Mouse (Mus musculus) lung, postnatal 0 days (tissue): ENCODE data around the gene Kcnn1. TPM values are rescaled to one million over a fixed set of nuclear protein-coding genes. Genes with fewer than 3 reads are reported as not detected.
A peak's percentile ranks its signal among the peaks of the same experiment; 100 is the strongest.

Experiments
- ATAC-seq: fragments of 200-750 bp; cut with Nextera tagmentation; 2 replicates; pipeline ENCODE4 v1.8.0; 2017; ENCODE audit warnings: moderate library complexity
- DNase-seq: peaks from one replicate; pipeline ENCODE4 v3.0.0-alpha.2; 2016; ENCODE audit warnings: low spot score
- H3K27ac ChIP-seq: fragments of 300-500 bp; sonication (generic); 2 replicates; pipeline ENCODE4 v1.5.1; 2014; ENCODE audit warnings: antibody characterized with exemption, mild to moderate bottlenecking, low read length, mixed read lengths
- H3K27me3 ChIP-seq: fragments of 300-500 bp; sonication (generic); replicated peaks from 2 replicates; pipeline ENCODE4 v1.6.1; 2014; ENCODE audit warnings: low read length, mixed read lengths; ENCODE audit not compliant: insufficient read depth
- H3K36me3 ChIP-seq: fragments of 300-500 bp; sonication (generic); 2 replicates; pipeline ENCODE4 v1.6.1; 2014; ENCODE audit warnings: low read length, mixed read lengths; ENCODE audit not compliant: insufficient read depth
- H3K4me1 ChIP-seq: fragments of 300-500 bp; sonication (generic); 2 replicates; pipeline ENCODE4 v1.6.1; 2014; ENCODE audit warnings: antibody characterized with exemption, low read depth, low read length, mixed read lengths; ENCODE audit not compliant: insufficient read depth
- H3K4me2 ChIP-seq: fragments of 300-500 bp; sonication (generic); replicated peaks from 2 replicates; pipeline ENCODE4 v1.6.1; 2014; ENCODE audit warnings: low read depth, mild to moderate bottlenecking, low read length, moderate library complexity, mixed read lengths
- H3K4me3 ChIP-seq: fragments of 300-500 bp; sonication (generic); 2 replicates; pipeline ENCODE4 v1.5.1; 2014; ENCODE audit warnings: low read depth, low read length
- H3K9ac ChIP-seq: fragments of 300-500 bp; sonication (generic); replicated peaks from 2 replicates; pipeline ENCODE4 v1.6.1; 2014; ENCODE audit warnings: low read depth, mild to moderate bottlenecking
- H3K9me3 ChIP-seq: fragments of 300-500 bp; sonication (generic); 2 replicates; pipeline ENCODE4 v1.6.1; 2016; ENCODE audit warnings: low read length, mixed read lengths
- CTCF ChIP-seq: IDR thresholded peaks from 2 replicates; pipeline ENCODE4 v1.5.1; 2016; ENCODE audit warnings: antibody characterized with exemption, mild to moderate bottlenecking
- EP300 ChIP-seq: IDR thresholded peaks from 2 replicates; pipeline ENCODE4 v1.6.1; 2016; ENCODE audit warnings: antibody characterized with exemption, mild to moderate bottlenecking, control low read depth
- WGBS: fragments of 180-500 bp; shearing (Covaris S2); extraction: QIAGEN DNeasy Blood & Tissue Kit; methylation state at CpG from one replicate; pipeline ENCODE4 v1.1.7; 2014; 5-methylcytosine and 5-hydroxymethylcytosine counted together
- polyA plus RNA-seq: library from polyadenylated mRNA; unstranded; fragments of >200 nt; fragmentation: Nextera tagmentation; extraction: Ambion mirVana; gene quantifications from 2 replicates; pipeline ENCODE4 v1.2.1, GENCODE M21; 2015

Gene Kcnn1
- polyA plus RNA-seq, 1 experiment from 2014 or later = 0.25 TPM

DNA sequence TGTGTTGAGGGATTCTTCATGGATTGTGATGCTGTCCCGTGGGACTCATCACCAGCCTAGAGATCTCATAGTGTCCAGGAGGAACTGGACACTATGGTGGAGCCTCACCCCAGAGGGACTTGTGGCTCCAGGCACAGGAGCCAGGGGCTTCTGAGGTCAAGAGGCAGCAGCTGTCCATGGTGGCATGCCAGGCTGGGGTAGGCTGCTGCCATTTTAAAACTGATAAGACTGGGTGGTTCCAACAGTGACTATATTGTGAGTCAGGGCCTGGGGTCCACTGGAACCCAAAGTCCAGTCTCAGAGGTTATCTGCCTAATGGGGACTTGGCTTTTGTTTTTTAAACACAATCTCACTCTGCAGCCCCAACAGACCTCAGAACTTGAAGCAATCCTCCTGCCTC is 61.2 kb downstream of the Kcnn1 start:
- no peak overlapping the region for H3K27ac ChIP-seq
- DNase-seq (no peak), ATAC-seq (no peak)
- H3K4me1 ChIP-seq = peaks cover 7% of the 10 kb centered on the region; the same call in 1 of the 2 replicates
- H3K9ac ChIP-seq = no peak overlapping the region
- TF ChIP-seq EP300 = no peak
- no peak for TF ChIP-seq CTCF
- no peaks in the 10 kb centered on the region for H3K36me3 ChIP-seq
- WGBS = 73% methylated on average over 1 of the region's 1 CpGs
- no peak overlapping the region for H3K4me3 ChIP-seq
- peaks cover 16% of the 10 kb centered on the region; the same call in 1 of the 2 replicates for H3K27me3 ChIP-seq
- H3K4me2 ChIP-seq = no peak overlapping the region
- H3K9me3 ChIP-seq = no peaks in the 10 kb centered on the region

DNA sequence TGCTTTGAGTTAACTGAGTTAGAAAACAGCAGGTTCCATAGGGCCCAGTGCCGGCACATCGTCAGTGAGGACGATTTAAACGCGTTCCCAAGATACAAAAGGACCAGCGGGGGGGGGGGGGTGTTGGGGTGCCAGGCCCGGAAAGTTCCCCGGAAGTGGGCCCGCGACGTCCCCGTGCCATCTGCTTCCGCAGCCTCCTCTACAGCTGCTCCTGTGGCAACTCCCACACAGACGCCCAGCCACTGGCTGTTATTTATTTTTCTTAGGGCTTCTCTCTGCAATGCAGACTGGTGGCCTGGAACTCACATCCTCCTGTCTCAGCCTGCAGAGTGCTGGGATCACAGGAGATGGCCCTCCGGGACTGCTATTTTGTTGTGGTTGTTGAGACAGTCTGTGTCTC is 61.9 kb downstream of the Kcnn1 start:
- TF ChIP-seq EP300 = no peak
- TF ChIP-seq CTCF = no peak
- Histone ChIP-seq H3K36me3 (no peaks in the 10 kb centered on the region), H3K27me3 (peaks cover 16% of the 10 kb centered on the region; the same call in 1 of the 2 replicates), H3K9ac (no peak overlapping the region), H3K9me3 (no peaks in the 10 kb centered on the region), H3K27ac (no peak overlapping the region), H3K4me3 (no peak overlapping the region), H3K4me2 (no peak overlapping the region), H3K4me1 (peaks cover 12% of the 10 kb centered on the region; the same call in 1 of the 2 replicates)
- no peak for ATAC-seq
- WGBS = 24% methylated on average over 10 of the region's 15 CpGs
- DNase-seq = no peak

DNA sequence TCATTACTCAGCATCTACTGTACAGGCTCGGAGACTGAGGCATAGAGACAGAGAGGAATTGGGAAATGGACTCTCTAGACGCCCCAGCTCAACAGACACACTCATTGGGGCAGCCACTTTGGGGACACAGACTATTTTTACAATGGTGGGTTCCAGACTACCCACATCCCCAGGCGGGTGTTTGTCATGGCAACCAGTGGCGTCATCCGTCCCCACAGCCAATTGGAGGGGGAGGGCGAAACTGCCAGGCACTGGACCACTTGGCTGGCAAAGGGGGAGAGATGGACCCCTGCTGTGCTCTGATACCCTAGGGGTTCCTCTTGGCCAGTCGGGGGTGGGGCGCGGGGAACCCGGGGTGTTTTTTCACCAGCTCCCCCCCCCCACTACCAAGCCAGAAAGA is 62.4 kb downstream of the Kcnn1 start:
- Histone ChIP-seq H3K9ac (no peak overlapping the region), H3K4me3 (no peak overlapping the region), H3K36me3 (no peaks in the 10 kb centered on the region), H3K9me3 (no peaks in the 10 kb centered on the region), H3K27me3 (peaks cover 16% of the 10 kb centered on the region; the same call in 1 of the 2 replicates), H3K27ac (no peak overlapping the region), H3K4me1 (peaks cover 12% of the 10 kb centered on the region; the same call in 1 of the 2 replicates), H3K4me2 (no peak overlapping the region)
- TF ChIP-seq CTCF = no peak
- TF ChIP-seq EP300 = no peak
- no peak for ATAC-seq
- 64% methylated on average over 10 of the region's 10 CpGs for WGBS
- no peak for DNase-seq

DNA sequence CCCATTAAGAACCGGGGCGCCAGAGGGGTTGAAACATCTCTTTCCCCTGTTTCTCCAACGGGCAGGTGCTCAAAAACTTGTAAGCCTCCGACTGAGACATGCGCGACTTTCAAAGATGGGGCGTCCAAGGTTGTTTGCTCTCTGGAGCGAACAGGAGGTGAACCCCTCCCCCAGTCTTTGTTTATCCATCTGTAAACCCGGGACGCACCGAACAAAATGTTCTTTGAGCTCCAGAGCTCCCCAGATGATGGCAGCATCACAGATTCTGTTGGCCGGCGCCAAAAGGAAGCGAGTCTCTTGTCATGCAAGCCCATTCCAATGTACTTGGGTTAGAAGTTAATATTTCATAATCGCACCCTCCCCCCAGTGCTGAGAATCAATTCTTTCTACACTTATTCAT is 64.8 kb downstream of the Kcnn1 start:
- peak overlapping the region; percentile 66 for H3K27ac ChIP-seq
- WGBS = 15% methylated on average over 15 of the region's 15 CpGs
- peak overlapping the region; percentile 36; the same call in 1 of the 2 replicates for H3K4me3 ChIP-seq
- 0 out of 2 replicates have a peak overlapping the region, but pooled peaks have one; percentile 54 for H3K9ac ChIP-seq
- ATAC-seq = no peak
- H3K4me1 ChIP-seq = peaks cover 9% of the 10 kb centered on the region; the same call in 1 of the 2 replicates
- H3K9me3 ChIP-seq = no peaks in the 10 kb centered on the region
- TF ChIP-seq EP300 = peak; percentile 83
- no peak for TF ChIP-seq CTCF
- peak; percentile 78 for DNase-seq
- peaks cover 9% of the 10 kb centered on the region; the same call in 1 of the 2 replicates for H3K27me3 ChIP-seq
- H3K4me2 ChIP-seq = peak overlapping the region; percentile 86
- no peaks in the 10 kb centered on the region for H3K36me3 ChIP-seq

DNA sequence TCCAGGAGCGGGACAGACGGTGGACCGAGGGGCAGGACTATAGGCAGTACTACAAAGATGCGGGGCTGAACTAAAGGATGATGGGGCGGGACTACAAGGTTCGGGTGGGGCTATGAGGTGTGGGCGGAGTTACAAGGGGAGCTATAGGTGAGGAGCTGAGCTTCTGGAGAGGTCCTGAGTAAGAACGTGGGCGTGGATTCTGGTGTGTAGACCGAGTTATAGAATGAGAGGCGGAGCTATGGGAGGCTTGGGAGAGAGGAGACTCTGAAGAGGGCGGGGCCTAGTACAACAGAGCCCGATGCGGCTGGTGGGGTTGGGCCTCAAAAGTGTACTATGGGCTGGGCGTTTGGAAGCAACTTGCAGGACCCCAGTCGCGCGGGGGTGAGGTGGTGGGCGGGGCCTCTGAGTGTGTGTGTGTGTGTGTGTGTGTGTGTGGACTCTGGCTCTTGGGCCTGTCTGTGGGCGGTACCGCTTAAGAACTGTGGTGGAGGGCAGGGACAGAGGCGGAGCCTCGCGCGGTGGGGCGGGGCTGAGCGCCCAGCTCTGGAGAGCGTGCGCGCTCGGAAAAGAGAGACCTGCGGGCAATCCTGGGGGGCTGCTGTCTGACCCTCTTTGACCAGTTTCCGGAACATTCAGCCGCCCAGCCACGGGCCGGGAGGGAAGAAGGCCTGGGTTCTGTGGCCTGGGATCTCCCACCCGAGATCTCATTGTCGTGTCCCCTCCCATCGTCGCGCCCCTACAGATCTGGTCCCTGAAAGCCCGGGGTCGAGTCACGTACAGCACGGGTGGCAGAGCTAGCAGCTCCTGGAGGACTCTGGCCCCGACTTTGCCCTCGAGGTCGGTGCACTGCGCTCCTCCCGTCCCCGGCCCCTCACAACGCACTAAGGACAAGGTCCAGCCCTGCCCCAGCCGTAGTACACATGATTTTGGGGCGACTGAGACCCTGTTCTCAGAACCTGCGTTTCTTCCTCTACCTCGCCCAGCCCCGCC is 65.7 kb downstream of the Kcnn1 start:
- ATAC-seq = peak; percentile 78

GRCm38 (mm10) chr8:70796403-70797080 is 66.5 kb downstream of the Kcnn1 start:
- H3K27me3 ChIP-seq = peaks cover 7% of the 10 kb centered on the region; the same call in 1 of the 2 replicates
- H3K36me3 ChIP-seq = no peaks in the 10 kb centered on the region
- TF ChIP-seq CTCF (no peak), EP300 (no peak)

More for the DNA sequence above, 65.7 kb downstream of the Kcnn1 start:
- Histone ChIP-seq H3K9me3 (no peaks in the 10 kb centered on the region), H3K27ac (peak overlapping the region; percentile 66), H3K27me3 (peaks cover 7% of the 10 kb centered on the region; the same call in 1 of the 2 replicates), H3K4me2 (peak overlapping the region; percentile 86), H3K9ac (peak overlapping the region; percentile 54; the same call in 1 of the 2 replicates), H3K36me3 (no peaks in the 10 kb centered on the region), H3K4me3 (peak overlapping the region; percentile 36), H3K4me1 (peaks cover 17% of the 10 kb centered on the region; the same call in 1 of the 2 replicates)
- peak; percentile 99 for DNase-seq
- WGBS = 3% methylated on average over 49 of the region's 57 CpGs
- TF ChIP-seq CTCF = no peak
- TF ChIP-seq EP300 = no peak

More at GRCm38 (mm10) chr8:70796403-70797080, 66.5 kb downstream of the Kcnn1 start:
- Histone ChIP-seq H3K9me3 (no peaks in the 10 kb centered on the region), H3K27ac (peak overlapping the region; percentile 32; the same call in 1 of the 2 replicates), H3K4me1 (peaks cover 23% of the 10 kb centered on the region), H3K9ac (peak overlapping the region; percentile 39; the same call in 1 of the 2 replicates), H3K4me3 (peak overlapping the region; percentile 36), H3K4me2 (peak overlapping the region; percentile 86)
- 6% methylated on average over 34 of the region's 54 CpGs for WGBS
- DNase-seq (no peak), ATAC-seq (no peak)
